Mouse (Mus musculus) heart, postnatal 0 days (tissue): Measurements from ENCODE around the gene Eif3k. TPM values are rescaled to one million over a fixed set of nuclear protein-coding genes. Genes with fewer than 3 reads are reported as not detected.

Source experiments
- ATAC-seq: fragments of 200-750 bp; cut with Nextera tagmentation; 2 replicates; pipeline ENCODE4 v1.8.0; 2017; ENCODE audit warnings: low read depth, moderate number of reproducible peaks, moderate library complexity; ENCODE audit not compliant: insufficient read depth
- DNase-seq: peaks from one replicate; pipeline ENCODE4 v3.0.0-alpha.2; 2016; ENCODE audit warnings: low spot score
- H3K27ac ChIP-seq: fragments of 300-500 bp; sonication (generic); 2 replicates; pipeline ENCODE4 v1.5.1; 2014; ENCODE audit warnings: low read depth, mild to moderate bottlenecking
- H3K27me3 ChIP-seq: fragments of 300-500 bp; sonication (generic); 2 replicates; pipeline ENCODE4 v1.6.1; 2014; ENCODE audit warnings: low read length, mixed read lengths; ENCODE audit not compliant: control insufficient read depth, insufficient read depth
- H3K36me3 ChIP-seq: fragments of 300-500 bp; sonication (generic); replicated peaks from 2 replicates; pipeline ENCODE4 v1.6.1; 2014; ENCODE audit warnings: low read length, mixed read lengths; ENCODE audit not compliant: control insufficient read depth, insufficient read depth
- H3K4me1 ChIP-seq: fragments of 300-500 bp; sonication (generic); 2 replicates; pipeline ENCODE4 v1.6.1; 2014; ENCODE audit warnings: antibody characterized with exemption; ENCODE audit not compliant: control insufficient read depth, insufficient read depth
- H3K4me2 ChIP-seq: fragments of 300-500 bp; sonication (generic); 2 replicates; pipeline ENCODE4 v1.6.1; 2014; ENCODE audit warnings: low read depth, mild to moderate bottlenecking, low read length, moderate library complexity
- H3K4me3 ChIP-seq: fragments of 300-500 bp; sonication (generic); 2 replicates; pipeline ENCODE4 v1.5.1; 2014; ENCODE audit warnings: low read depth, low read length
- H3K9ac ChIP-seq: fragments of 300-500 bp; sonication (generic); replicated peaks from 2 replicates; pipeline ENCODE4 v1.6.1; 2014; ENCODE audit warnings: low read depth, low read length, mixed read lengths
- H3K9me3 ChIP-seq: fragments of 300-500 bp; sonication (generic); replicated peaks from 2 replicates; pipeline ENCODE4 v1.6.1; 2016; ENCODE audit warnings: low read length; ENCODE audit not compliant: control insufficient read depth
- CTCF ChIP-seq: IDR thresholded peaks from 2 replicates; pipeline ENCODE4 v1.5.1; 2016; ENCODE audit warnings: antibody characterized with exemption, control low read depth, low read depth
- EP300 ChIP-seq: IDR thresholded peaks from 2 replicates; pipeline ENCODE4 v1.6.1; 2016; ENCODE audit warnings: antibody characterized with exemption, low read depth
- WGBS: fragments of 180-500 bp; shearing (Covaris S2); extraction: QIAGEN DNeasy Blood & Tissue Kit; methylation state at CpG from one replicate; pipeline ENCODE4 v1.1.7; 2014; 5-methylcytosine and 5-hydroxymethylcytosine counted together
- polyA plus RNA-seq: library from polyadenylated mRNA; unstranded; fragments of >200 nt; fragmentation: Nextera tagmentation; extraction: Ambion mirVana; gene quantifications from 2 replicates; pipeline ENCODE4 v1.2.1, GENCODE M21; 2015
- total RNA-seq: library from RNA; depleted of rRNA; stranded (reverse); fragments of >200 nt; gene quantifications from 2 replicates; pipeline ENCODE4 v1.2.3, GENCODE M21; 2014; ENCODE audit warnings: low replicate concordance

The Eif3k gene
- total and polyA plus RNA-seq, 2 experiments from 2014 or later: 261 to 476 TPM

GRCm38 (mm10) chr7:28961584-28961926, 20.1 kb downstream of the Eif3k start:
- H3K9ac ChIP-seq: peak overlapping the region; percentile 93
- H3K27ac ChIP-seq: peak overlapping the region; percentile 89
- ATAC-seq (no peak), DNase-seq (no peak)
- H3K4me2 ChIP-seq: peak overlapping the region; percentile 94
- H3K36me3 ChIP-seq: no peaks in the 10 kb centered on the region
- no peaks in the 10 kb centered on the region for H3K27me3 ChIP-seq
- peaks cover 40% of the 10 kb centered on the region for H3K4me1 ChIP-seq
- no peak for TF ChIP-seq EP300
- no peak for TF ChIP-seq CTCF
- H3K9me3 ChIP-seq: no peaks in the 10 kb centered on the region
- peak overlapping the region; percentile 89 for H3K4me3 ChIP-seq
- WGBS: under 1% methylated on average over 7 of the region's 7 CpGs

- Histone ChIP-seq H3K4me3 (peak overlapping the region; percentile 89), H3K9ac (peak overlapping the region; percentile 93), H3K36me3 (no peaks in the 10 kb centered on the region), H3K27me3 (no peaks in the 10 kb centered on the region), H3K4me2 (peak overlapping the region; percentile 94), H3K4me1 (peaks cover 51% of the 10 kb centered on the region), H3K9me3 (no peaks in the 10 kb centered on the region), H3K27ac (peak overlapping the region; percentile 89)
- 3% methylated on average over 9 of the region's 9 CpGs for WGBS
- DNase-seq (no peak), ATAC-seq (no peak)
- TF ChIP-seq EP300 (no peak), CTCF (no peak)
These were observed 21.2 kb downstream of the Eif3k start for GRCm38 (mm10) chr7:28960354-28961046.

DNA sequence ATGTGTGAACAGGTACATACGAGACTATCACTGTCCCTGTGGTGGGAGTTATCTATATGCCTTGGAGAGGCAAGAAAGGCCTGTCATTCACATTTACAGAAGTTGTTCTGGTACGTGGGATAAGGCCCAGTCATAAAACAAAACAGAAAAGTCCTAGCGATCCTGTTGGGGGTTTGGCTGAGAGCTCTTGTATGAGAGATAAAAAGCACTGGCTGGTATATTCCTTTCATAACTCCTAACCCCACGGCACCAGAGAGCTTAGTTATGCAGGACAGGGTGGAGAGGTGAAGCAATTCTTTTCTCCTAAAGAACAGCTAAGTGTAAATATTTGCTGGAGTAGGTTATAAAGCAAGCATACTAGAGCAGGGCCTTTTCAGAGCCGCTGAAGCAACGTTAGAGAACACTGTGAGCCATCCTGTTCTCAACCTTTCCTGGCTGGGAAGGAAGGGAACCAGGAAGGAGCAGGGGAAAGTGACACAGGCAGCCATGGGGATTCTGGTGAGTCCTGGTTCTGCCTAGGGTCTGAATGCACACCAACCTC, 22.1 kb downstream of the Eif3k start:
- ATAC-seq: no peak
- 4% methylated on average over 6 of the region's 6 CpGs for WGBS

DNA sequence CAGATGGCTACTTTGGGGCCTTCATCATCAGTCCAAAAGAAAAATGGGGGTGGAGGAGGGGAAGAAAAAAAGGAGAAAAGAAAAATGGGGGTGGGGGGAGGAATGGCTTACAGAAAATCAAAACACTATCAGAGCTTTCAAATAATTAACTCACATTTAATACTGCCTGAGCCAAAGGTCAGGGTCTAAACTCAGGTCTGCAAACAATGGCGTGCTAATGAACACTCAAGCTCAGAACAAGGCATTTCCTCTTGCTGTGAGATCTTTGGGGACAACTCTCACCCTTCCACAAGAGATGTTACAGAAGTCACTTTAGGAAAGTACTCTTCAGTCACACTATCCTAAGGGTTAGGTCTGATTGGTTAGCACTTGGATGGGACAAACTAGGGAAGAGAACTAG, 22.9 kb downstream of the Eif3k start:
- H3K4me2 ChIP-seq: peak overlapping the region; percentile 94
- no peaks in the 10 kb centered on the region for H3K9me3 ChIP-seq
- WGBS: 41% methylated on average over 1 of the region's 1 CpGs
- H3K9ac ChIP-seq: 0 out of 2 replicates have a peak overlapping the region, but pooled peaks have one; percentile 93
- peak overlapping the region; percentile 89 for H3K27ac ChIP-seq
- no peak for DNase-seq
- no peaks in the 10 kb centered on the region for H3K27me3 ChIP-seq
- no peak for TF ChIP-seq CTCF
- TF ChIP-seq EP300: no peak
- no peak for ATAC-seq
- H3K4me3 ChIP-seq: peak overlapping the region; percentile 89
- H3K4me1 ChIP-seq: peaks cover 60% of the 10 kb centered on the region
- H3K36me3 ChIP-seq: no peaks in the 10 kb centered on the region

More for the DNA sequence above, 22.1 kb downstream of the Eif3k start:
- Histone ChIP-seq H3K4me2 (peak overlapping the region; percentile 94), H3K27me3 (no peaks in the 10 kb centered on the region), H3K9me3 (no peaks in the 10 kb centered on the region), H3K36me3 (no peaks in the 10 kb centered on the region), H3K4me3 (peak overlapping the region; percentile 89), H3K4me1 (peaks cover 57% of the 10 kb centered on the region), H3K27ac (peak overlapping the region; percentile 89), H3K9ac (peak overlapping the region; percentile 93)
- TF ChIP-seq CTCF (no peak), EP300 (no peak)
- no peak for DNase-seq

DNA sequence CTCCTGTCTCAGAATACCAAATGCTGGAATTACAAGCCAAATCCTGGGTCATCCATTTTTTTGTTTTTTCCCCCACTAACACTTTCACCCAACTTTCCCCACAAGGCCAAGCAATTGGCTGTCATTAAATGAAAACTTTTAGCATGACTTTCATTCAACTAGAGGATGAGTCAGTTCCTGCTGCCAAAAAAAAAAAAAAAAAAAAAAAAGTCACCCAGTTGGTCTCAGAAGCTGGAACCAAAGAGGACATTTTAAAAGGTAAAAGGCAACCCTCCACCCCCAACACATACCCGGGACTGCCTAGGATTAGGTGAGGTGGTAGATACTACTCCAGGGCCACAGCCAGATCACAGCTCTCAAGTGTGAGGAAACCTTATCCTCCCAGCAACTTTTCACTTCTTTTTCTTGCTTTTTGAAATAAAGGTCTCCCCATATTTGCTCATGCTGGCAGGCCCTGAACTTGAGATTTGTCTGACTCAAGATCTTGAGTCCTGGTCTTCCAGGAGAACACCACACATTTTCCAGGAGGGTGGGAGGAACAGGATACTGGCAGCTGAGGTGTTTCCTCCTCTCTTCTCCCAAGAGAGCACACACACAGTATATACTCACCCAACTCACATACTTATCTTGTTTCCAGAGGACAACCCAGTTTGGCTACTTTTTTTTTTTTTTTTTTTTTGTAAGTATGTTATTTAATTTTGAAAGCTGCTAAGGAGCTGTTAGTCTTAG, 23.5 kb downstream of the Eif3k start:
- TF ChIP-seq CTCF (no peak), EP300 (no peak)

More for the DNA sequence above, 23.5 kb downstream of the Eif3k start:
- DNase-seq (no peak), ATAC-seq (no peak)
- Histone ChIP-seq H3K4me1 (peaks cover 67% of the 10 kb centered on the region), H3K36me3 (no peaks in the 10 kb centered on the region), H3K27me3 (no peaks in the 10 kb centered on the region), H3K27ac (peak overlapping the region; percentile 89), H3K9ac (no peak overlapping the region; the same call in 1 of the 2 replicates), H3K9me3 (no peaks in the 10 kb centered on the region), H3K4me2 (peak overlapping the region; percentile 94), H3K4me3 (peak overlapping the region; percentile 89; the same call in 1 of the 2 replicates)
- 7% methylated on average over 1 of the region's 1 CpGs for WGBS
